Mouse (Mus musculus) stomach, embryonic 15.5 days (tissue): ENCODE measurements at regions not wholly inside any gene's neighbourhood (a gene's known extent, or its start where the extent isn't known, plus 50 kb on each side); places are given as distances from the start of the nearest gene placed in this dataset.

Experiments used
- ATAC-seq: fragments of 200-750 bp; cut with Nextera tagmentation; 2 replicates; pipeline ENCODE4 v1.8.0; 2017; ENCODE audit warnings: low read depth, moderate number of reproducible peaks, moderate TSS enrichment; ENCODE audit not compliant: insufficient read depth, low FRiP score
- H3K27ac ChIP-seq: fragments of 300-500 bp; sonication (generic); 2 replicates; pipeline ENCODE4 v1.5.1; 2015; ENCODE audit warnings: mild to moderate bottlenecking, inconsistent platforms
- H3K27me3 ChIP-seq: fragments of 300-500 bp; sonication (generic); replicated peaks from 2 replicates; pipeline ENCODE4 v1.6.1; 2015; ENCODE audit warnings: inconsistent platforms
- H3K36me3 ChIP-seq: fragments of 300-500 bp; sonication (generic); 2 replicates; pipeline ENCODE4 v1.6.1; 2015; ENCODE audit warnings: inconsistent platforms
- H3K4me1 ChIP-seq: fragments of 300-500 bp; sonication (generic); 2 replicates; pipeline ENCODE4 v1.6.1; 2015; ENCODE audit warnings: inconsistent platforms
- H3K4me2 ChIP-seq: fragments of 300-500 bp; sonication (generic); 2 replicates; pipeline ENCODE4 v1.6.1; 2015; ENCODE audit warnings: mild to moderate bottlenecking, inconsistent platforms
- H3K4me3 ChIP-seq: fragments of 300-500 bp; sonication (generic); replicated peaks from 2 replicates; pipeline ENCODE4 v1.5.1; 2015; ENCODE audit warnings: inconsistent platforms
- H3K9ac ChIP-seq: fragments of 300-500 bp; sonication (generic); 2 replicates; pipeline ENCODE4 v1.6.1; 2015; ENCODE audit warnings: inconsistent platforms
- H3K9me3 ChIP-seq: fragments of 300-500 bp; sonication (generic); 2 replicates; pipeline ENCODE4 v1.6.1; 2016; ENCODE audit warnings: inconsistent platforms
- WGBS: fragments of 180-500 bp; shearing (Covaris S2); methylation state at CpG from one replicate; pipeline ENCODE4 v1.1.7; 2015; 5-methylcytosine and 5-hydroxymethylcytosine counted together

GRCm38 (mm10) chr2:12764510-12764909 lies 159.3 kb upstream of the Pter start:
- Histone ChIP-seq H3K27me3 (no peaks in the 10 kb centered on the region), H3K27ac (no peak overlapping the region), H3K4me3 (no peak overlapping the region), H3K4me2 (no peak overlapping the region), H3K4me1 (no peaks in the 10 kb centered on the region), H3K9ac (no peak overlapping the region), H3K9me3 (no peaks in the 10 kb centered on the region), H3K36me3 (no peaks in the 10 kb centered on the region)
- ATAC-seq: no peak
- WGBS: 65% methylated on average over 1 of the region's 1 CpGs

GRCm38 (mm10) chr2:12765336-12765735 lies 158.5 kb upstream of the Pter start:
- no peak overlapping the region for H3K9ac ChIP-seq
- no peaks in the 10 kb centered on the region for H3K9me3 ChIP-seq
- no peaks in the 10 kb centered on the region for H3K27me3 ChIP-seq
- H3K4me1 ChIP-seq: no peaks in the 10 kb centered on the region
- no peak for ATAC-seq
- WGBS: 74% methylated on average over 2 of the region's 2 CpGs
- no peak overlapping the region for H3K4me3 ChIP-seq
- H3K36me3 ChIP-seq: no peaks in the 10 kb centered on the region
- no peak overlapping the region for H3K27ac ChIP-seq
- no peak overlapping the region for H3K4me2 ChIP-seq

GRCm38 (mm10) chr2:12776866-12777265 lies 147.0 kb upstream of the Pter start:
- Histone ChIP-seq H3K9ac (no peak overlapping the region), H3K36me3 (no peaks in the 10 kb centered on the region), H3K27me3 (no peaks in the 10 kb centered on the region), H3K4me1 (no peaks in the 10 kb centered on the region), H3K4me2 (no peak overlapping the region), H3K27ac (no peak overlapping the region), H3K9me3 (no peaks in the 10 kb centered on the region), H3K4me3 (no peak overlapping the region)
- 66% methylated on average over 3 of the region's 3 CpGs for WGBS
- ATAC-seq: no peak

- Histone ChIP-seq H3K9ac (no peak overlapping the region), H3K27ac (no peak overlapping the region), H3K36me3 (no peaks in the 10 kb centered on the region), H3K9me3 (no peaks in the 10 kb centered on the region), H3K4me2 (no peak overlapping the region), H3K4me1 (no peaks in the 10 kb centered on the region), H3K4me3 (no peak overlapping the region), H3K27me3 (no peaks in the 10 kb centered on the region)
- no peak for ATAC-seq
- 44% methylated on average over 2 of the region's 2 CpGs for WGBS
Observed at GRCm38 (mm10) chr2:12777696-12778095, 146.1 kb upstream of the Pter start.

GRCm38 (mm10) chr2:12792596-12792995 lies 131.2 kb upstream of the Pter start:
- no peak overlapping the region for H3K27ac ChIP-seq
- no peaks in the 10 kb centered on the region for H3K9me3 ChIP-seq
- H3K27me3 ChIP-seq: no peaks in the 10 kb centered on the region
- no peak overlapping the region for H3K9ac ChIP-seq
- H3K4me3 ChIP-seq: no peak overlapping the region
- no peaks in the 10 kb centered on the region for H3K4me1 ChIP-seq
- ATAC-seq: no peak
- no peak overlapping the region for H3K4me2 ChIP-seq
- WGBS: 61% methylated on average over 2 of the region's 2 CpGs
- no peaks in the 10 kb centered on the region for H3K36me3 ChIP-seq

GRCm38 (mm10) chr2:12797615-12798169 lies 126.1 kb upstream of the Pter start:
- Histone ChIP-seq H3K4me3 (no peak overlapping the region), H3K9me3 (no peaks in the 10 kb centered on the region), H3K27ac (no peak overlapping the region), H3K4me1 (no peaks in the 10 kb centered on the region), H3K27me3 (no peaks in the 10 kb centered on the region), H3K9ac (no peak overlapping the region), H3K4me2 (no peak overlapping the region), H3K36me3 (no peaks in the 10 kb centered on the region)
- WGBS: 53% methylated on average over 1 of the region's 1 CpGs
- ATAC-seq: no peak

GRCm38 (mm10) chr2:12799153-12799925 lies 124.5 kb upstream of the Pter start:
- Histone ChIP-seq H3K27me3 (no peaks in the 10 kb centered on the region), H3K4me3 (no peak overlapping the region), H3K4me2 (no peak overlapping the region), H3K27ac (no peak overlapping the region), H3K9me3 (no peaks in the 10 kb centered on the region), H3K4me1 (no peaks in the 10 kb centered on the region), H3K36me3 (no peaks in the 10 kb centered on the region), H3K9ac (no peak overlapping the region)
- WGBS: 85% methylated on average over 4 of the region's 4 CpGs
- ATAC-seq: no peak

GRCm38 (mm10) chr2:12802667-12803066 lies 121.2 kb upstream of the Pter start:
- Histone ChIP-seq H3K4me3 (no peak overlapping the region), H3K9ac (no peak overlapping the region), H3K27me3 (no peaks in the 10 kb centered on the region), H3K27ac (no peak overlapping the region), H3K9me3 (no peaks in the 10 kb centered on the region), H3K4me1 (no peaks in the 10 kb centered on the region), H3K4me2 (no peak overlapping the region), H3K36me3 (no peaks in the 10 kb centered on the region)
- no peak for ATAC-seq
- WGBS: 79% methylated on average over 1 of the region's 1 CpGs

- Histone ChIP-seq H3K4me1 (no peaks in the 10 kb centered on the region), H3K27me3 (no peaks in the 10 kb centered on the region), H3K36me3 (no peaks in the 10 kb centered on the region), H3K4me3 (no peak overlapping the region), H3K4me2 (no peak overlapping the region), H3K9ac (no peak overlapping the region), H3K9me3 (no peaks in the 10 kb centered on the region), H3K27ac (no peak overlapping the region)
- ATAC-seq: no peak
- WGBS: 71% methylated on average over 2 of the region's 2 CpGs
Observed at GRCm38 (mm10) chr2:12805096-12805495, 118.7 kb upstream of the Pter start.

- ATAC-seq: no peak
- WGBS: 65% methylated on average over 5 of the region's 5 CpGs
- Histone ChIP-seq H3K36me3 (no peaks in the 10 kb centered on the region), H3K27ac (no peak overlapping the region), H3K9ac (no peak overlapping the region), H3K9me3 (no peaks in the 10 kb centered on the region), H3K4me1 (no peaks in the 10 kb centered on the region), H3K4me2 (no peak overlapping the region), H3K4me3 (no peak overlapping the region), H3K27me3 (no peaks in the 10 kb centered on the region)
Observed at GRCm38 (mm10) chr2:12808466-12808865, 115.4 kb upstream of the Pter start.

GRCm38 (mm10) chr2:12815339-12815738 lies 108.5 kb upstream of the Pter start:
- H3K36me3 ChIP-seq: no peaks in the 10 kb centered on the region
- H3K4me2 ChIP-seq: no peak overlapping the region
- H3K9ac ChIP-seq: no peak overlapping the region
- no peak overlapping the region for H3K4me3 ChIP-seq
- no peaks in the 10 kb centered on the region for H3K4me1 ChIP-seq
- no peak for ATAC-seq
- H3K27me3 ChIP-seq: no peaks in the 10 kb centered on the region
- H3K9me3 ChIP-seq: no peaks in the 10 kb centered on the region
- WGBS: 80% methylated on average over 5 of the region's 5 CpGs
- H3K27ac ChIP-seq: no peak overlapping the region

GRCm38 (mm10) chr2:12825902-12826301 lies 97.9 kb upstream of the Pter start:
- no peak overlapping the region for H3K27ac ChIP-seq
- H3K4me1 ChIP-seq: no peaks in the 10 kb centered on the region
- no peak overlapping the region for H3K9ac ChIP-seq
- no peak overlapping the region for H3K4me3 ChIP-seq
- no peaks in the 10 kb centered on the region for H3K36me3 ChIP-seq
- H3K4me2 ChIP-seq: no peak overlapping the region
- no peak for ATAC-seq
- no peaks in the 10 kb centered on the region for H3K9me3 ChIP-seq
- 94% methylated on average over 1 of the region's 1 CpGs for WGBS
- H3K27me3 ChIP-seq: no peaks in the 10 kb centered on the region

GRCm38 (mm10) chr2:12833579-12833978 lies 90.3 kb upstream of the Pter start:
- Histone ChIP-seq H3K9ac (no peak overlapping the region), H3K4me2 (no peak overlapping the region), H3K4me3 (no peak overlapping the region), H3K27me3 (no peaks in the 10 kb centered on the region), H3K36me3 (no peaks in the 10 kb centered on the region), H3K27ac (no peak overlapping the region), H3K9me3 (no peaks in the 10 kb centered on the region), H3K4me1 (no peaks in the 10 kb centered on the region)
- WGBS: 90% methylated on average over 3 of the region's 3 CpGs
- ATAC-seq: no peak
